Mouse (Mus musculus) fibroblast of lung, adult 2 months (primary cell): ENCODE measurements around the gene Tmeff2.
A peak's percentile ranks its signal among the peaks of the same experiment; 100 is the strongest.
"Not testable (repeated sequence)": the region's sequence is repeated elsewhere in the genome, so short reads cannot be mapped to it uniquely, and the experiment has no call there.

Experiments used
- DNase-seq: peaks from one replicate; pipeline ENCODE4 v3.0.0-alpha.2; 2011; ENCODE audit warnings: low read depth

Gene Tmeff2

DNA sequence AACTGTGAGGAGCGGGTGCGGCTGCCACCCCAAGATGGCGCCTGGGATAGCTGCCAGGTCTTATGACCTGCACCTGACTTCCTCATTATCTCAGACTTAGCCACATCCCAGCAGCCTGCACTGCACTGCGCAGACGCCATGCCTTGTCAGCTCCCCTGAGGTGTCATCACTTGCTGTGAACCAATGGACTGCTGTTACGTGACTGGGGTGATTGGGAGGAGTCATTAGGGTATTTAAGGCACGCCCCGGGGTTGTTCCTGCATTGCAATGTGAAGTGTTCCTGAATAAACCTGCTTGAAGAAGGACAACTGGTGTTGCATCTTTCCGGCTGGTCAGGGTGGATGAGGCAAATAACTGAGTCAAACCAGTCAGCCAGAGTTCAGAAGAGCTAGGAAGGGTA is at the start of gene Tmeff2:
TSS of gene Tmeff2 (plus strand) at position 262 of the 400 bp plus-strand sequence.
- not testable (repeated sequence) for DNase-seq

DNA sequence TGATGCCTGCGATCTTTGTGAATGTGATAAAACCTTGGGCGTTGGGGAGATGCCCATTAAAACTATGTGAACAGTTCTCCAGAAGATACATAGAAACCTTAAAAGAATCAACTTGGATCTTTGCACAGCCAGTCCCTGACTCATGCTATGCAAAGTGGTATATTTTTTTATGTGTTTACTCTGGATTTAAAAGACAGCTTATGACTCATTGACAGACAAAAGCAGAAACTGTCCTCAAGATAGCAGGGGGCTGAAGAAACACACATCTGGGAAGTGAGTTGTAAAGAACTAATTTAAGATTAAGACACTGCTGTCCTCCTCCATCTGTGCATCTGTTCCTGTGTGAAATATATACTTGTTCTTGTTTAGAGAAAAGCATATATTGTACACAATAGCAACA is 38.9 kb upstream of the Tmeff2 start:
- DNase-seq, result no peak

DNA sequence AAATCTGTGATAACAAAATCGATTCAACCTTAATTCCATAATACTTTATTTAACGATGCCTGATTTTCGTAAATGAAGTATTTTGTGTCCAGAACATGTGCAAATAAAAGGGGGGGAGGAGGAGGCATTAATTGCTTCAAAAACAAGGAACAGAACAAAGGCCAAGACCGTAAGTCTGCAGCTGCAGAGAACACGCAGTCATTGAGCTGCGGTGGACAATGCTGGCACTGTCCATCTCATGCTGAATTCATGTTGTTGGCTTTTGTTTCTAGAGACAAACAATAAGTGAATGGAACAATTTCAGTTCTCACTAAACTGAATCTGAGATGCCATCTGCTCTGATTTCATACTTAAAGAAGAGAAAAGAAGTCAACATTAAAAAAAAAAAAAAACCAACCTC is 2.8 kb upstream of the Tmeff2 start:
- no peak for DNase-seq

DNA sequence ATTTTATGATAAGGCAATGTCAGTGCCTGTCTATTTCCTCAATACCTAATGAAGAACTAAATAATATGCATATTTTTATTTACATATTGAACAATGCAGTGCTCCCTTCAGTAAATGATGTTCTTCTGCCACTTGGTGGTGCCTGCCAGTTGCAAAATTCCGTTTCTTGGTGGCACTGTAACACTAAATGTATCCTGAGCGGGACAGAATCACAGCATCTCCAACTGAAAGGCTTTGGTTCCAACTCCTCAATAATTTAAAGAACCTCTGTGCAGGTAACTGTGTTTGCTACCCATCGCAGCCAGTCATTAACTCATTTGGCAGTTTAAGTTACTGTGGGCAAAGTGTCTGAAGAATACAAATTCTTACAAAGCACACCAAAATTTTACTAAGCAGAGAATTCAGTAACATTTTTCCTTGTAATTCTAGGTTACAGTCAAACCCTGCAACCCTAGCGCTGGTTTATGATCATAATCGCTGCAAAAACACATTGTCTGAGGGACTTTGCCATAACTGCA is 24.4 kb downstream of the Tmeff2 start:
- DNase-seq, result no peak

DNA sequence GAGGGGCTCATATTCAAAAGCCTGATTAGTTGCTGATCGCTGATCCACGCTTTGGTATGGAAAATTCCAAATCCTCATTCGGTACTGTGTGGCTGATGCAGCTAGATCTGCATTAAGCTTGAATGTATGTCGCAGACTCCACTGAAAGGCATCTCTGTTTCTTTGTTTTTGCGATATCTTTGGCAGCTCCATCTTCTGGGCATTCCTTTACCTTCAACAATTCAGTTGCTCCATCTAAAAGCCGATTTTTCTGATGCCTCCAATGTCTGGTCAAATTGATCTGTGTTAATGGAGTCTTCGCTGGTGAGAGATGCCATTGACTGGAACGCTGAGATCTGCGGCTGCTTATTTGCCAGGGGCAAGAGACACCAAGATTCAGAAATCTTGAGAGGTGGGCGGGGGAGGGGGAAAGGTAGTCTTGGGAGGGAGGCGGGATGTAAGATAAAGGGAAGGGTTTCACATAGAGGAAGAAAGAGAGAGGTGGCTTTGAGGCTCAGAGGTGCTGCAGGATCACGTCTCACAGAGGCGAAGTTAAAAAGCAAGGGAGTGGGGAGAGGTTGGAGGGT is 25.0 kb downstream of the Tmeff2 start:
- DNase-seq, result no peak

DNA sequence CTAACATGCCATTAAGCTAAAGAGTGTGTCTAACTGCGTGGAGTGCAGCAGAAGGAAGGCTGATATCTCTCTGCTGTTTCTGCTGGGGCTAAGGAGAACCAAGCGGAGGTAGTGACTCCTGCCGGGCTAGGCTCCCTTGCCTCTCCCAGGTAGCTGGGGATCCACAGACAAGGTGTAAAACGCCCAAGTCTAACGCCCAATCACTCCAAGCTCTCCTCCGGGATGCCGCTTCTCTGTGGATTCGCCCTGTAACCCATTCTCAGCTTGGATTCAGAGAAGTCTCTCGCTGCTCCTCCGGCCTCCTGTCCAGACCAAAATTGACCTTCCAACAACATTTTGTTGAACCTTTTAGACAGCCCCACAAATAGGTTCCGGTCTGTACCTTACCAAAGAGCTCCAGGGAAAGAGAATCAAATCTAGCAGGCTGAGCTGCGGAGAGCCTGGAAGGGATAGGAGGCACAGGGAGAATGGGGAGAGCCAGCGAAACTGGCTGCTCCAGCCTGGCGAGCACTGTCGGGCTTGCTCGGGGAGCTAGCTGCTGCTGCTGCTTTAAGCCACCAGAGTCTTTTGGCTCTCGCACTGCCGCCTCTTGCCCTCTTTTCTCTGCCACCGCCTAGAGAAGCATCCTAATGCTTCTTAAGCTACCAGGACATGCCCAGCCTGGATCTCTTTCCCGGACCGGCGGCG is 26.1 kb downstream of the Tmeff2 start:
- DNase-seq, result no peak

DNA sequence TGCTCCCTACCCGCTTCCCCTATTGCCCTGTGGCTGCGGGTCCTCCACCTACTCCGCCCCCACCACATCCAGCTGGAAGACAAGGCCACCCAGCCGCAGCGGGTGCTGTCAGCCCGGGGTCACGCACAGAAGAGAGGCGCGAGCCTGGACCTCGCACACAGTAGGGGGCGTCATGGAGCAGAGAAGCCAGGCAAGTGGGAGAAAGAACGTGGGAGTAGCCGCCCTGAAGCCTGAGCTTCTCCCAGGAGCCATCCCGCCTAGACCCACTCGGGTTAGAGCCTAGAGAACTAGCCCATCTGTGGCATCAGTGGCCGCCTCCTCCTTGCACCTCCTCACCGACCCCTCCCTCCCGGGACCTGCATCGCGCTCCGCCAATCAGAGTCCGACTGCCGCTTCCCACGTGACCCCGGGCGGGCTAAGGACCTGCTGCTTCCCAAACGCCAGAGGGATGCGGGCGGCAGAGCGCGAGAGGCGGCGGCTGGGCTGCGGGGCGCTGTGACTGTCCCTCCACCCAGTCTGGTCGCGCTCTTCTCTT is 26.7 kb downstream of the Tmeff2 start:
- DNase-seq, result peak; percentile 59

DNA sequence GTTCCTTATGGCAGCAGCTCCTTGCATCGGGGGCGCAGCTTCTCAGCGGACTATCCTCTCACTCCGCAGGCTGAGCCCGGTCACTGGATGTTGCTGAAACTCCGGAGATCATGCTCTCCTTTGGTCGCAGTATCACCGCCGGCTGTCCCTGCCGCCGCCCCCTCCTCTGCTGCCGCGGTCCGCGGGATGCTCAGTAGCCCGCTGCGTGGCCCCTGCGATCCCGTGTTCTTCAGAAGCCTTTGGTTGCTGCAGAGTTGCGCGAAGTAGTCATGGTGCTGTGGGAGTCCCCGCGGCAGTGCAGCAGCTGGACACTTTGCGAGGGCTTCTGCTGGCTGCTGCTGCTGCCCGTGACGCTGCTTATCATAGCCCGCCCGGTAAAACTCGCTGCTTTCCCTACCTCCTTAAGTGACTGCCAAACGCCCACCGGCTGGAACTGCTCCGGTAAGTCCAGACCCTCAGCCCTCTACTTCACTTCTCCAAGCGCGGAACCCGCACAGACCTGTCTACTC is 27.3 kb downstream of the Tmeff2 start:
- no peak for DNase-seq

DNA sequence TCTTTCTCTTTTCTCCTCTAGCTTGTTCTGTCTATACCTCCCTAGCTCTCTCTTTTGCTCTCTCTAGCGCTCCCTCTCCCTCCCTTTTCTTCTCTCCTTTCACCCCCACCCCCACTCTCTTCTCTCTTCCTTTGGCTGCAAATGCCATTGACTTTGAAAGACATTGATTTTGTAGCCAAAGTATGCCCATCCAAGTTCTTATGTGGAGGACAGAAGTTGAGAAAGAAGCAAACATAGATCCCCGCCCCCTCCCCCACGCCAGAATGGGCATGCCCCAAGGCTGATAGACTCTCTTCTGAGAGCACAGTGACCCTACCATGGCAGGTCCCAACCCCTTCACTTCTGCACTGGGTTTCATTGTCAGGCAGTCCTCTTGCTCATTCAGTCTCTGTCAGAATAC is 28.3 kb downstream of the Tmeff2 start:
- DNase-seq, result no peak

DNA sequence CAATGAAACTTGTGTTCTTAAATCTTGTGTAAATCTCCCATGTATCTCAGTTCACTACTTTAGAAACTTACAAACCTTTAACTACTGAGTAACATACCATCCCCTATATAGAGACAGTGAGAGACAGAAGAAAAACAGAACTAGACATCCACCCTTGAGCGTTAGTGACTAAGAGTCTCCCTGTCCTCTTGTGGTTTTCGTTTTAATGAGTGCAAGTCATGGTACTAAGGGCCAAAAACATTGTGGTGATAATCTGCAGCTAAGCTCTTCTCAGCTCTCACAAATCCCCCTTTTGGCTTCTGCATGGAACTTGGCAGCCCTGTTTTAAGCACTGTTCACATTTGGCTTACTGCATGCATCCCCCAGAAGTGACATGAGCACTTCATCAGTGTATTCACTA is 34.6 kb downstream of the Tmeff2 start:
- DNase-seq, result no peak

DNA sequence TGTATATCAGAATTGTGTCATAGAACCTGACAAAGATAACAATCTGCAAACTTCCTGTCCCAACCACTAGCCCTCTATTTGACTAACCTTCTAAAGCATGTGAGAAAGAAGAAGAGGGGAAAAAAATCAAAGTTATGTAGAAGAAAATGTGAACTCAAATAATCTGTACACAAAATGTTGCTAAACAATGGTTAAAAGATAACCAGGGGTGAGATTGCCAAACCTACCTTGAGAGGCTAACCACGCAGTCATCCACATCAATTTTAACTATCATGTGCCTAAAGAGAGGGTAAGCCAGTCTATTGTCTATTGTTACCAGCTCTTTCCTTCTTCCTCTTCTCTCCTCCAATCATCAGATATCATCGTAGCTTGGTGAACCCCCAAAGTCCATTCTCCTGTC is 35.0 kb downstream of the Tmeff2 start:
- no peak for DNase-seq

DNA sequence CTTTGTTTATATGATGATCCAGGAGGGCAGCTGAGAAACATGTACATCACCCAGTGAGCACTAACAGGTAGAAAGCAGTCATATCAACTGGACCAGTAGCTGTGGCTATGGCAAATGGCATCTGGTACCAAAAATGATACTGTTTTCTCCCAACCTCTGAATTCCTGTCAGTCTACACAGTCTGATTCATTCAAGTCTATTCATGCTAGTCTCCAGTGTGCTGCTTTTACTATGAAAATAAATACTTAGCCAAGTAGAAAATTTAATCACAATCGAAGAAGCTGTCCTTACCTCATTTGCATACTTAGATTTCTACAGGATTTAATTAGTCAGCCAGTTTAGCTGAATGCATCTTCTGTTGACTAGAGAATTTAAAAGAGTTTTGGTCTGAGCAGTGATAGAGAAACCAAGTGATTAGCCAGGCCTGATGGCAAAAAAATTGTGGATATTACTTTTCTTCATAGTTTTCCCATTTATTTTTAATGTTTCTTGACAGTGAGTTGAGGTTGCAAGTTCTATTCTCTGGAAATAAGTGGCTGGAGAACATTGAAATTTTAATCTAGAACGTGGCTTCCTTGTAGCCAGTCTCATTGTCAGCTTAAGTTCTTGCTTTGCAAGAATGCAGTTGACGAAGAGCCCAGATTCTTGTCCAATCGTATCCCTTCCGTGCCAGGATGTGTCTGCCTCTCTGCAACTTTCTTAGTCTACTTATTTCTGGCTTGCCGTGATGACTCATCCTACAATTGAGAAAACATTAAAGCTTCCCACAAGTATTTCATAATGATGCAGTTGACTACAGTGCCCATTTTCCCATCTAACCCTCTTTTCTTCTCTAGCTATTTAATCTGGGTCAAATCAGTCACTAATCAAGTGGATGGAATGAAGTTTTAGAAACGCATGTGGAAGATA is 39.9 kb downstream of the Tmeff2 start:
- peak; percentile 78 for DNase-seq

DNA sequence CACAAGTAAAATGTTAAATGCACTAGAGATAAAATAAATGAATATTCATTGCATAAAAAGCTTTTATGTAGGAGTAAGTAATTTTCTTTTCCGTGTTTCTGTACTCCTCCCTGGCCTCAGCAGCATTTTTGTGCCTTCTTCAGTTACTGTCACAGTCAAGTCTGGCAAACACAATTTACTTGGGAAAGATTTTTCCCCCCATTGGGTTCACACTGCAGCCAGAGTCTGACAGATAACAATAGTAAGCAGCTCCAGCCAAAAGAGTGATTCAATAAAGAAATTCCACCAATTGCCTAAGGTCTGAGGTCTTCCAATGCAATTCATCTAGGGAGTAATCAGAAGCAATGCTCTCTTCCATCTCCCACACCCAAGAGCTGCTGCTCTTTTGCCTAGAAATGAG is 48.1 kb downstream of the Tmeff2 start:
- DNase-seq, result no peak

DNA sequence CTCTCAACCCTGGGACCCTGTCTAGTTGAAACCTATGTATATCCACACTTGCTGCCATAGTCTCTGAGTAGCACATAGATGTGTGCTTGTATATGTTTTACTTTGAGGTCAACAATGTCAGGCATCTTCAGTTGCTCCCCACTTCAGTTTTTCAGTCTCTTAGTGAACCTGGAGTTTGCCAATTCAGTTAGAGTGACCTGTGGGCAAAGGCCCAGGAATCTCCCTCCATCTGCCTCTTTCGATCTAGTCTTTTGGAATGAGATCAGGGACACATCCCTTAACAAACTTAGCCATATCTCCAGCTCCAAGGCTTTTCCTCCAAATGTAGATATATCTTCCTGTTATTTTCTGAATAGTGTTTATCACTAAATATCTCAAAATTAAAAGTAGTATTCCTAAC is 58.4 kb downstream of the Tmeff2 start:
- no peak for DNase-seq

DNA sequence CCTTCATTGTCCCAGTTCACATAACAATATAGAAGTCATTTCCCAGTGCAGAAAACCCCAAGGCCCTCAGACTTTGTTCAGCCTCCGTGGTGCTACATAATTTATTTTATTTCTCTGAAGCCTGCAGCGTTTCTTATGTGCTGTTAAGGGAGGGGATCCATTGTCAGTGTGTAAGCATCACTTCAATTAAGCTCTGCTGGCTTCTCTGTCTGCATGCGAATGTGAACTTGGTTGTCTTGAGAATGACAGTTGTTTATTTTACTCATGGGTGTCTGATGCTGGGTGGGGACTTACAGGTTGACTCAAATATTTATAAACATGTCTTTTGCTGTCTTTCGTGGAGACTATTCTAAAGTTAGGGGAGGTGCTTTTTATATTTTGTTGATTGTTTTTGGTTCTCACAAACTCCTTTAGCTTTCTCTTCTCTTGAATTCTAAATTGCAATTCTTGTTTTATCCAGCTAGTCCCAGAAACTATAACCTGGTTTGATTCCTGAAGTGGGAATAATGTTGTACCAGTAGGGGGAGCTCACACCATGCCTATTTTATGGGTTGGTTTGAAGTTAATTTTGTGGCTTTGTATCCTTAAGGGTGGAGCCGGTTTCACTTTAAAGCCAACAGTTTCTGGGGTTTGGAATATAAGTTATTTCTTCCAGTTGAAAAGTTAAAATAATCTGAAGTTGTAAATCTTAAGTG is 61.7 kb downstream of the Tmeff2 start:
- peak; percentile 49 for DNase-seq

DNA sequence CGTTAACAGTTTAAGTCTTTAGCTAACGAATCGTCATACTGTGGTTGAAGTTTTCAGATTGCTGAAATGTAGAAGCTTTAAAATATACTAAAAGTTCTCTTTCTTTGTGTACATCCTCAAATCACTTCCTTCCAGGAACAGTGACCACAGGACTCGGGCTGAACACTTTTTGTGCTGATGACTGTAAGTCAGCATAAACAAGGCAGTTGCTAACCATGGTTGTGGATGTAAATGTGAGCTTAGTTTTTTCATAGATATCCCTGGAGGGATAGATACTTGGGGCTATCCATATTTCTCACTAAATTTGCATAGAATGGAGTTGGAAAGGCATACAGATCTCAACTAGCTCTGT is 62.2 kb downstream of the Tmeff2 start:
- DNase-seq, result no peak

DNA sequence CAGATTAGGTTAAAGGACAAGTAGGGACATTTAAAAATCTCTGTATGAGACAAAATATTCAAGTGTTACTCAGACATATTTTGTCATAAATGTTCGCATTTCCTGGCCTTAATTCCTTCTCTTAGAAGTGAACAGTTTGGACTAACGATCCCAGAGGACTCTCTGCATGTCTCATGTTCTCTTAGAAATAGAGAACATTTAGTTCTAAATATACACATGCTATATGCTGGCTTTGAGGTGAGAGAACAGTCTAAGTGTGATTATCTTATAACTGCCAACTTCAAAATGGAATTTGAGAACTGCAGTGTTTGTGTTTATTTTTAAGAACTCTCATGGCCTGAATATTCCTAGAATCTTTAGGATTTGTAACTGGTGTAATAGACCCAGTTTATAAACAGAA is 69.2 kb downstream of the Tmeff2 start:
- no peak for DNase-seq

DNA sequence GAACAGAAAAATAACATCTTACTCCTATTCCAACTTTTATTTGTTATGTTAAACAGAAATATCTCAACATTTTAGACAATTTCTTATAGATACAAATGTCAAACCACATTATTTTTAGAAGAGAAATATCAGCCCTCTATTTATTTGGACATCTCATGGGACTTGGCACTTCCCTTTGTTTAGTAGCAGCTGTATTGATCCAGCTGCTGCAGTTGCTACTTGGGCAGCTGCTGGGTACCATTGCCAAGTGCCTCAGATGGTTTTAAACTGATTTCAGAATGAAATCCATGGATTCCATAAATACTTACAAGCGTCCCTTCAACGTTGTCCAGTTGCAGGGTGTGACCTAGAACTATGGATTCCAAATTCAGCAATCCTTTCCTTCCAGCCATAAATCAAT is 70.4 kb downstream of the Tmeff2 start:
- no peak for DNase-seq

DNA sequence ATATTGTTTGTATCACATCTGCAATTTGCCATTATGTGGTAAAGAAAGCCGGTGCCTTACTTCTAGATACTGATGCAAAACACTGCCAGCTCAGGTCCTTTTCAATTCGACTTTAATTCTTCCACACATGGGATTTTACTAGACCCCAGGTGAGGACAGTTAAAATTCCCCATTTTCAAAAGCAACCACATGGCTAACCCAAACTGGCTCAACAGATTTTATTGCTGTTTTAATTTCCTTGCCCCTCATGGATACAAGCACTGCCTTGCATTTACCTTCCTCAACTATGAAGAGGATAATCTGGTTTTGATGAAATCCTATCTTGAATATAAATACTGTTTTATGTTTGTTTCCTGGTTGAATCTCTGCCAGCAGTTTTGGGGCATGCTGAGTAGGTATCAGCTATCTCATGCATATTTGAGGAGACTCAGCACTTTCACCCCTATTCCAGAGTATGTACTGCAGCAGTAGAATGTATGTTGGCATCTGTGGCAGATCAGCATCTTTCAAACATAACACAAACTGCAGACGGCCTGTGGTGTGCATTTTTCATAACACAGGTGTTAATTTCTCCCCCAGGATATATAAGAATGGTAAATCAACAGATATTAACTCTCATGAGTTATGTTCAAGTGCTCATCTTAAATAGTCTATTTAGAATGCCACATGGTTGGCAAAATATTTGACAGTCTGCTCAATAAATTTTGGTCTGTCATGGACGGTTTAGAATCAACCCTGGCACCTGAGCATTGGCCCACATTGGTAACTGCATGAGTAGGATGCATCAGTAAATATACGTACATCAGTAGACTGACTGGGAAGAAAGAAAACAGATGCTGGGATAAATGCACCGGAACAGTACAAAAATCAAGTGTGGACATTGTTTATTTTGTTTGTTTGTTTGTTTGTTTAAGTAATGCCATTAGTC is 72.3 kb downstream of the Tmeff2 start:
- DNase-seq, result no peak

DNA sequence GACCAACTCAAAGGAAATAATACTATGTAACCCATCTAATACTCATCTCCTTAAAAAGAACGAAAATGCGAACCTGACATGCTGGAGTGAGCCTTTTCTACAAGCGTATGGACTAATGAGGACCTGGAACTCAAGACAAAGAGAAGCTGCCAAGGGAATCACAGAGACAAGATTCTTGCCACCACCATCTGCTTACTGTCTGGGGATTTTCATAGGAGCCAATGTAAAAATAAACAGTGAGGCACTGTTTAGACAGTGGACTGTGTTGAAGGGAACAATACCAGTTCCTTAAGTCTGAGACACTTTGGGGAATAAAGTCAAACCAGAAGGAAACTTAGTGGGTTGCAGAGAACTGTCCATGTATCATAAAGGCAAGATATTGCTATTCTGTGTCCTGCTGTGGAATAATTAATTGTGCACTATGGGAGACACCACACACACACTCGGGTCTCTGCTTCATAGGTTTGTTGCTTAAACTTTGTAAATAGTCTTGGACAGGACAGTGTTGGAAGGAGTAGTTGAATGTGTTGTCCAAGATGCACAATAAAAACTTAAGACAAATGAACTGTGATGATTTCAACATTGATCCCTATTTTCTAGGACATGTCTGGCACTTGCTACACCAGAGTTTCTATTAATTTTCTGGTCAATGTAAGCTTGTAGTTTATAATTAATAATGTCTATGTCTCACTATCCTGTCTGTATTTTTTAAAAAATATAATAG is 79.1 kb downstream of the Tmeff2 start:
- no peak for DNase-seq
